Mouse (Mus musculus): Measurements from ENCODE around the gene Erp27.
A peak's percentile ranks its signal among the peaks of the same experiment; 100 is the strongest.

Gene Erp27

DNA sequence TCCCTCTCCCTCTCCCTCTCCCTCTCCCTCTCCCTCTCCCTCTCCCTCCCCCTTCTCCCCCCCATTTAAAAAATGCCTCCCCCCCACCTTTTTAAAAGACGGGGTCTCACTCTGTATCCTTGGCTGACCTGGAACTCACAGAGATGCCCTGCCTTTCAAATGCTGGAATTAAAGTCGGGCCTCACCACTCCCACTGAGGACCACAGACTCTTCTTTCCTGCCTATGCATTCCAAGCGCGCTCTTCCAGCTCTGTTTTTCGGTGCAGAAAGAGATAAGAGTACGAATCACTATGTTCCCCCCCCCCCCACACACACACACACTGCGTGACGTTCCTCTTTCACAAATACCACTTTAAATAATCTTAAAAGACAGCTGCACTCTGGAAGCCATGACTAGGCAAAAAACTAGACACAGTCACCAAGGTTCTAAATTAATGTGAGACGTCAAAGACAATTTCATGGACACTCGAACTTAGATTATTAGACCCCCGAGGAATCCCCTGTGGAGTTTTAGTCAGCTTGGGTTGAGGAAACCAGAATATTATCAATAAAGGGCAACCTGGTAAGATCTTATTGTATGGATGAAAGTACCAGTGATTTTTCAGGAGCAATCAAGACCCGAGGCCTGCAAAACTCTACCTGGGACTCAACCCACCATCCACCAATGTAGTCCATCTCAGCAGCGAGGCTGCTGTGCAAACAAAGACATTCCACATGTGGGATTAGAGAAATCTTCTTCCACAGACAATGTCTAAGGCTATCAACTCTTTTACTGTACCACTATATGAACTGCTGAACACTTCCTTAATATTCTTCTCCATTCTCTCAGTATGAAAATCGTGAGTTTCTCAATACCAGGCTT, 17.6 kb upstream of the Erp27 start:
- no peak for DNase-seq (ENCODE audit: low spot score in 2 of 2)

DNA sequence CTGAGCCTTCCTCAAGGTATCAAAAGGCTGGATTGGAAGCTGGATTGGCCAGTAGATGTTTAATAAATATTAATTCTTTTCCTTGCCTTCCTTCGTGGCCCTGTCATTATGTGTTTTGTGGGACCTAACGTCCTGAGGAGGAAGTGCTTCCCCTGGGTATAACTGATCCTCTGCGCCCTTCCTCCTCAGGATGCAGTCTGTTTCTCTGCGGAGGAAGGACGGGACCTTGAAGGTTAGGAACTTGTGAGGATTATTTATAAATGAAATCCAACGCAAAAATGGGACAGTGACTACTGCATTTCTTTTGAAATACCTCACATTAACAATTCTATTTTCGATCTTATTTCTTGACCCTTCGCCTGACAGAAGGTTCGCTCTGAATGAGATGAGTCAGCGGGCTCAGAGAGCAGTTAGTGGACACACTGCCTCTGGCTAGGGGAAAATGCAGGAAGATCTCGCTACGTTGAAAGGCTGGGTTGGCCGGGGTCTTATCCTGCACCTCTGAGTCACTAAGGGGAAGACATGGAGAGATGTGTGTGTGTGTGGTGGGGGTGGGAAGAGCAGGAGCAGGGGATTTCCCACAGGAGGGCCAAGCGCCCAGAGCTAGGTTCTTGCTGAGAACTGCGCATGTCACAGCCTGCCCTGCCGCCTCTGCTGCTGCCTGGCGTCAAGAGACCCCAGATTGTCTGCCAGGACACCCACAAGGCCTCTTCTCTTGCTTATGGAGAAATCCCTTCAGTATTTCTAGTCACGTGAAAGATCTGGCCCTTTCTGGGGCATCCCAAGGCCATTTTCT, 16.5 kb upstream of the Erp27 start:
- DNase-seq (ENCODE audit: low spot score in 2 of 2): no peak

DNA sequence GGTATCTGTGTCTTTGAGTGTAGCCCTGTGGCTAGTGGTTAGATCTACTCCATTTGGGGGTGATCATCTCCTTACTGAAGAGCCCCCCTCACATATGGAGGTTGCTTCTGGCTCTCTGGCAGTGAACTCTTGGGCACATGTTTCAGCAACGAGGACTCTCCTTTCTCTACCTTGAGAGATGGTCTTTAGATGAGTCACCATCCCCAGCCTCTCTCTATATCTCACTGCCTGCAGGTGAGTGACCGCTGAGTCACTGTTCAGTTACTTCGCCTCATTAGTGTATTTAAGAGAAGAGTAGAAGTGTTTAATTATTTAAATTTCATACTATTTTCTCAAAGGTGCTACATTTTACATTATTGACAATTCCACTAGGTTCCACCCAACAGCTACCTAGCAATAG, 15.1 kb upstream of the Erp27 start:
- DNase-seq (ENCODE audit: low spot score in 2 of 2): no peak

DNA sequence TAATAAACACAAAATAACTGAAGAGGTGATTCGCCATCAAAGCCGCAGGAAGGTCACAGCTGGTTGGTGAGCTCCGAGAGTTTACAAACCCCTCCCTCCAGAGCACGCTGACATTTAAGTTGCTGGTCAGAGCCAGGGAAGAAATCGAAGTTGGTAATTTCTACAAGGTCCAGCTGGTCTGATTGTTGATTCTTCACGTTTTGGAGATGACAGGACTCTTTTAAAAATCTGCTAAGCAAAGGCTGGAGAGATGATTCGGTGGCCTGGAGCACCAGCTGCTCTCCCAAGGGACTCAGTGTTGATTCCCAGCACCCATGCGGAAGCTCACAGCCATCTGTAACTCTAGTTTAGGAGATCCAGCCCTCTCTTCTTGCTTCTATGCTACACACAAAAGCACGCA, 14.4 kb upstream of the Erp27 start:
- no peak for DNase-seq (ENCODE audit: low spot score in 2 of 2)

DNA sequence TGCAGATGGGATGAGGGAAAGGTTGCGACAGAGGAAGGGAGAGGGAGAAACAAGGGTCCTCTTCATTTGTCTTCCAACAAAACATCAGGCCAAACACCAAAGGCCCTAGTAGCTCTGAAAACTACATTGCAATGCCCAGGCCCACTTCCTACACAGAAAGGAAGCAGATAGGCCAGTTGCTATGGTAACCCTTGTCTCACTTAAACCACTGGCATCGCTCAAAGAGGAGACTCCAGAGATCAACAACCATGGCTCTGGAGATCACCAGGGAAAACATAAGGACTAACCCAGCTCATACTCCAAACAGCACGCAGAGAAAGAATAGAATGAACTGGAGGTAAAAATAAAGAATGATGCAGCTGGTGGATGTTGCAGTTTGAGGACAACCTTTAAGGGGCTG, 13.3 kb upstream of the Erp27 start:
- DNase-seq (ENCODE audit: low spot score in 2 of 2): no peak

DNA sequence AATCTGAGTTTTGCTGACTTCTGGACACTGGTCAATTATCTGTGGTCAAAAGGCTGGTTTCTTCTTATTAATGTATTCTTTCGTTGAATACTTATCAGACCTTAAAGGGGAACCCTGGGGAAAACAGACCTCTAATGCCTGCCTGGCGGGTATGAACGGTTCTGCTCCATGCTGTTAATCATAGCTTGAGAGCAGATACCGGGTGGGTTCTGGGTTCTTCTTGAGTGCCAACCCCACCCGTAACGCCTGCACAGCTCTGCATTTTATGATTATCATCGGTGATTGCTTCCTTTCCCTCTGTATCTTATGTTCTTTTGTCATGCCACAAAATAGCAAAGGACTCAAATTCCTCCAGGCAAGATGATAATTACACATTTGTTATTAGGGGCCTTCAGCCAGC, 12.1 kb upstream of the Erp27 start:
- DNase-seq (ENCODE audit: low spot score in 2 of 2): no peak

DNA sequence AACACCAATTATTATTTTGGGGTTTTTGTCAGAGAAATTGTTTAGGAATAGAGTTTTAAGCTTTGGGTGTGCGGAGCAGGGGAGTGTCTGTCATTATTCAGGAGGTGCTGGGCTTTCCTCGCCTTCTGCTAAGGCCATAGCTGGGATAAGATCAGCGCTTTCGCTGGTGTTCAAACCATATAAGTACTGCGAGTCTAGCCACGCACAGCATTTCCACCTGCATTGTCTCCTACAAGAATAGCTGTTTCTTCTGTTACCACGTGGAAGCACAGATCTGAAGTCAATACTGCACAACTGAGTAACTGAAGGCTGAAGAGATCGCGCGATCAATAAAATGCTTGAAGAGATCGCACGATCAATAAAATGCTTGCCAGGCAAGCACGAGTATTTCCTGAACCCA, 9.3 kb upstream of the Erp27 start:
- no peak for DNase-seq (ENCODE audit: low spot score in 2 of 2)

DNA sequence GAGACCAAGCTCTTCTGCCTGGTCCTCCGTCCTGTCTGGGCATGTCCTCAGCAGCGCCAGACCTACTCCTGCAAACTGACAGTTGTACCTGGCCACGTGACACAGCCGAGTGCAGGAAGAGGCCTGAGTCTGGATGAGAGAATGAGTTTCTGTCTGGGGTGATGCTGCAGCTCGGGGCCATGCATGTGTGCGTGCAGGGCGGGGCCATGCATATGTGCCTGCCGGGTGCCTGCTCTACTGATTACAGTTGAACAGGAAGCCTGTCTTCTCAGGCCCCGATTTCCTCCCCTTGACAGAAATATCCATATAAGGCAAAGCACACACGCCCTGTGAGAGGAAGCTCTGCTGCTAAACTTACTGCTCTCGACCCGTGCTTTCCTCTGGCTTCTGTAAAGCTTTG, 8.7 kb upstream of the Erp27 start:
- peak; percentile 41 to 54 for DNase-seq (ENCODE audit: low spot score in 2 of 2)

DNA sequence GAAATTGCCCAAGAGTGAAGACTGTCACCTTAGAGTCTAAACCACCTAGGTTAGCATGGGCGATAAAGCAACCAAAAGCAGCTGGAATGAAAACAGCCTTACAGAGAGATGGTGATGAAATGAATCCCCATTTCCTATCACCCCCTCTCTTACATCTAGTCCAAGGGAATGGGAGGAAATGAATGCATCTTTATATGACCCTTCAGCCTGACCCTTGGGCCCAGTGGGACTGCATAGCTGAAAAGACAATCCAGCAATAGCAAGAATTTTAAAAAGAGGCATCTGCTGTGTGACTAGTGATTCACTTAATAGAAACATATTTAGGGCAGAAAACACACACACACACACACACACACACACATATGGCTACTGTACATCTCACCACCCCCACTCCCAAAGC, 5.6 kb upstream of the Erp27 start:
- DNase-seq (ENCODE audit: low spot score in 2 of 2): no peak

DNA sequence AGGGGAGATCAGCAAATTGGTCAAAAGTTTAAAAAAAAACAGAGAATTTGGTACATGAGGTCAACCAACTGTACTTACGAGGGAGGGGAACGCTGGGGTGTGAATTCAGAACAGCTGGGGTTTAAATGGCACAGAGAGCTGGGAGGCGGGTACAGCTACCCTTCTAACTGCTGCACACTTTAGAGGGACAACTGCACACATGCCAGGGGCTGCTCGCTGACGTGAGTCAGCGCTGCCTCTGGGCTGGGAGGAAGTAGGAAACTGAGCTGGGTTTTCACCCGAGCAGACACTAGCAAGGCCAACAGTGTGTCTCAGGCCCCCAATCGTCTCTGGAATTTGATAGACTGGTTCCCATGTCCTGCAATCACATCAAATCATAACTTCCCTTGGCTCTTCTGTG, 3.1 kb upstream of the Erp27 start:
- no peak for DNase-seq (ENCODE audit: low spot score in 2 of 2)

DNA sequence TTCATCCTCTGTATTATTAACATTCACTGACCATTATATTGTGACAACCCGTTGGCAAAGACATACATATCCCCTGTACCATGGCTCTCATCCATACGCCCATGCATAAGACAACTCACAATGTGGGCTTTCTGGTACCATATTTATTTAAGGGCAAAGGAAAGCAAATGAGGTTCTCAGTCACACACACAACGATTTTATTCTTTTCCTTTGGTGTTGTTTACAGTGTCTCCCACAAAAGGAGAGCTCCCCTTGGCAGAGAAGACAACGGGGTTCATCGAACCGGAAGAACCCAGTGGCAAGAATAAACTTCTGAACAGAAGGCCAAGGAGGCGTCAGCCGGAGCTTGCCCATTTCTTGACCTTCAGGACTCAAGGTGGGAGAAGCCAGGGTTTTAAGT, 1.6 kb upstream of the Erp27 start, which contains the start of gene Pde6h:
Gene Pde6h (plus strand): TSS at position 301 of the 400 bp plus-strand sequence.
- DNase-seq (ENCODE audit: low spot score in 2 of 2): no peak

DNA sequence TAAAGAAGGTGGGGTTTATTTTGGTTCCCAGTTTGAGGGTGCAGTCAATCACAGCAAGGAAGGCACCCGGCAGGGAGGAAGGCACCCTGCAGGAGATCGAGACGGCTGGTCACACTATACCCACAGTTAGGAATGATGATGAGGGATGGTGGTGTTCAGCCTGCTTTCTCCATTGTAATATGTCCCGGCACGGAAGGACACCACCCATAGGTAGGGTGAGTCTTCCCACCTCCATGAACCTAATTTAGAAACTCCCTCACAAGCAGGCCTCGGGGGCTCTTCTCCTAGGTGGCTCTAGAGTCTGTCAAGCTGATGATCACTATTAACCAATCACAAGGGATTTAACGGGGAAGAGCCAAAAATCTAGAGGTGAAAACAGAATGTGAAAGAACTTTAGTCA, 891 bp upstream of the Erp27 start:
- no peak for DNase-seq (ENCODE audit: low spot score in 2 of 2)

DNA sequence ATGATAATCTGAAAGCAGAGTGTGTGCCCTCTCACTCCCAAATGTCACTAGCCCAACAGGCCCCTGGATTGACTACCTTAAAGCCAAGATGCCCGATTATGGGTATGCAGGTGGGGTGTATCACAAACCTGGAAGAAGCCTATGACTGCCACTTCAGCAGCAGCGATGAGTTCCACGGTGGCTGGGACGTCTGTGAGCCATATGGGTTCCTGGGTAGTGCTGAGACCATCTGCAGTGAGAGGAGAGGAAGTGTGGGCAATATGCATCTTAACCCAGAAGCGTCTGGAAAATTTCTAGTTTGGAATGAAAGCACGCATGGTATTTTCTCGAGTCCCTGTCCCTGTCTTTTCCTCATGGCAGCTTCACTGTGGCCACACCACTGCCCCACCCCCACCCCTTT, 379 bp downstream of the Erp27 start:
- DNase-seq (ENCODE audit: low spot score in 2 of 2): no peak

DNA sequence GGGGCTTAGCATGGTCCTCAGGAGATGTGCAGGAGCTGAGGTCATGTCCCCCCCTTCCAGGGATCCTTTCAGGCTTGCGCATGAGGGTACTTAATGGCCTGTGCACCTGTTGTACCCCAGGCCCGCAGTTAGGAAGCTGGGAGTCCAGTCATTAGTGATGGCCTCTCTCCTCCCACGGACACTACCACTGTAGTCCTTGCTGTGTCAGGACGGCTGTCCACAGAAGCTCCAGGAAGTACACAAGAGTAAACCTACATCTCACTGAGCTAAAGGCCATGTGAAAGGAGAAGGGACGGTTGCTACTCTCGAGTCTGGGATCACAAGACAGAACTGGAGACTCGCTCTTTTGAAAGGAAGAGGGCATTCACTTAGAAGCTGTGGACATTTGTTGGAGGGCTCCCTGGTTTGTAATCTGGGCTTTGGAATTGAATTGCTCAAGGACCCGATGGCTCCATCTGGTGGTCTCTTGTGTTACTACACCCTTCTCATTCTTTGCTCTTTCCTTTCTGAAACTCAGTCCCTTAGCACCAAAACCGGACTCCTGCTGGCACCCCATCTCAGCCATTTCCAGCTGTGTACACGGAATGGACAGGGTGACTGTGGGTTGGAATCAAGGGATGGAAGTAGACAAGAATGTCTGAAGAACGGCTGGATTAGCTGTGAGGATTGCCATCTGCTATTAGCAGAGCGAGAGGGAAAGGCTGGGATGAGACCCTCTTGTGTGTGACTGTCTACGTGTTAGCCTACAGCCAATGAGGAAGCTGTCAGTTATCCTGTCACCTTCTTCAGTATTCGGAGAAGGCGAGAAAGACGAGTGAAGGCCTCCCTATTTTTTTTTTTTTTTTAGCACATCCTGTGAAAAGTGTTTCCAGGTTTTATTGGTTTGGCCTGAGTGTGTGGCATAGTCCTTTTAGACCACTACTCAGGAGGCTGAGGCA, 1.4 kb downstream of the Erp27 start:
- peak in 1 of 2 experiments; percentile 62 for DNase-seq (ENCODE audit: low spot score in 2 of 2)

DNA sequence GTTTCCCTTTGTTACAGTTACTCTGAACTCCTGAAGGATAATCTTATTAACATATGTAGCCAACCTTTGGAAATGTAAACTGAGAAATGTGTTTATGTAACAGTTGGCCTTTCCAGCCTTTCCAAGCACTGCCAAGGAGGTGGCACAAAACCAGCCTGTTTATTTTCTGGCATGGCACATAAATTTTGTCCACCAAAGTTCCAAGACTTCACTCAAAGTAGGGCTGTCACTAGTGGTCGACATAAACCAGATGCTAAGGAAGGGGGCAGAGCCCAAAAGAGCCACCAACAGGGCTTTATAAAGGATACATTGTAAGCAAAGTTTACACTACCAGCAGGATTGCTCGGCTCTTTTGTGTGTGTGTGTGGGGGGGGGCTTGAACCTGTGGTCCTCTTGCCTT, 4.1 kb downstream of the Erp27 start:
- DNase-seq (ENCODE audit: low spot score in 2 of 2): no peak

DNA sequence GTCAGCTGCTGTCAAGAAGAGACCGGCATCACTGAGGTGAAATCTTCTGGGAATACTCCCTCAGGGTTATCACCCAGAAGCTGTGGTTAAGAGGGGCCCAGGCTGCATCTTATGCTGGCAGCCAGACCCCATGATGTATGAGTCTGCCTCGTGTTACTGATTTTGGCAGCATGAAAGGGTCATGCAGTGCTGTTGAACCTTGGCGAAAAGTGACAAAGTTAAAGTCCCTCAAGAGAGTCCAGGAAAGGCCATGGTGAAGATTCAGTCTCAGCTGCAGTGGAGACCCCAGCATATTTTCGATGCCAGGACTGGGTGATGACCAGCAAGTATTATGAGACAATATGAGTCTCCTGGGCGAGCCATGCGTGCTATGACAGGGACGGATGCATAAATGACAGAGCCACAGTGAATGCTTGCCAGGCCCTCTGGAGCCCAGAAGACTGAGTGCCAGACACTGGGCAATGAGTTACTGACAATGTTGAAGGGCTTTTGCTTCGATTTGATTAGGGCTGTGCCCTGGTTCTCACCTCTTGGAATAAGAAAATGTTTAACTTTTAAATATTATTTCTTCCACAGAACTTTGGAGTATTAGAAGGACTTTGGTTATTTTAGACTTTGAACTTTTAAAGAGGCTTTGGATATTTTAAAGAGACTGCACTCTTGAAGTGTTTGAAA, 6.1 kb downstream of the Erp27 start:
- DNase-seq (ENCODE audit: low spot score in 2 of 2): no peak

DNA sequence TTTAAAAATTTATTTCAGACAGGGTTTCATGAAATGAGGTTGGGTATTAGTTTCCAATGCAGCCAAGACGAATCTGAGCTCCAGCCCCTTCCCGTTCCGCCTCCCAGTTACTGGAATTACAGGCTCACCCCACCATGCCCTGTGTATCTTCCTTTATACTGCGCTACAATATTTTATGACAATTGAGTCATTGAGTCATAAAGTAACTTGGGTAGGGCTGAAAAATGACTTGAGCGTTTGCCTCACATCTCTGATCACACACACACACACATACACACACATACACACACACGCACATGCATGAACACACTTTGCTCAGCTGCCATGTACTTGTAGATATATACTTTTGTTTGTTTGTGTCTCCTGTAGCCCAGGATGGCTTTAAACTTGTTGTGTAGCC, 7.7 kb downstream of the Erp27 start:
- no peak for DNase-seq (ENCODE audit: low spot score in 2 of 2)

DNA sequence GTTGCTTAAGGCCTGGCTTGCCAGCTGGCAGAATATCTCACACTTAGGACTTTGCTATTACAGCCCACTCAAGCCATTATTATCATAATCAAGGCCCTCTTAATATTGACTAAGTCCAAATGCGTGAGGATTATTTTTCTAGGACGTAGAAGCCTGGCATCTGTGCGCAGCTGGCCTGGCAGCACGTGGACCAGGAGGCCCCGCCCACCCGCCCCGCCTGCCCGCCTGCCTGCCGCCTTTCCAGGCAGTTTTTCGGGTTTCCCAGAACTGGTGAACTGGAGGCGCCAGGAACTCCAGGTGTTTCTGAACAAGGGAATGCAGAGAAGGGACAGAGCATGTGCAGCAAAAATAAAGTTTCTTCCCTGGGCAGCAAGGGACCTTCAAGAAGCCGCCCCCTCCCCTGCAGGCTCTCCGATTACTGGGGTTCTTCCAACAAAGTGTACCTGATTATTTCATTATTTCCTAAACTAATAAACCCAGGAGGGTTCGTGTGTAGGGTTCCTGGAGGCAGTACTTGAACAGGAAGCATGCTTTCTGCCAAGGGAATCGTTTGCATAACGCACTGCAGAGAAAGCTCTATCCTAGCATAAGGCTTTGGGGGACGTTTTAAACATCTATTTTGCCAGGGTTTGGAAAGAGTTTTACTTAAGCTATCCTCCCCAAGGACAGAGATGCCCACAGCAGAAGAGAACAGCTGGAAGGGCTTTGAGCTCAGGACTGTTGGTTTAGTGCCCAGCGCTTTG, 8.4 kb downstream of the Erp27 start:
- no peak for DNase-seq (ENCODE audit: low spot score in 2 of 2)

DNA sequence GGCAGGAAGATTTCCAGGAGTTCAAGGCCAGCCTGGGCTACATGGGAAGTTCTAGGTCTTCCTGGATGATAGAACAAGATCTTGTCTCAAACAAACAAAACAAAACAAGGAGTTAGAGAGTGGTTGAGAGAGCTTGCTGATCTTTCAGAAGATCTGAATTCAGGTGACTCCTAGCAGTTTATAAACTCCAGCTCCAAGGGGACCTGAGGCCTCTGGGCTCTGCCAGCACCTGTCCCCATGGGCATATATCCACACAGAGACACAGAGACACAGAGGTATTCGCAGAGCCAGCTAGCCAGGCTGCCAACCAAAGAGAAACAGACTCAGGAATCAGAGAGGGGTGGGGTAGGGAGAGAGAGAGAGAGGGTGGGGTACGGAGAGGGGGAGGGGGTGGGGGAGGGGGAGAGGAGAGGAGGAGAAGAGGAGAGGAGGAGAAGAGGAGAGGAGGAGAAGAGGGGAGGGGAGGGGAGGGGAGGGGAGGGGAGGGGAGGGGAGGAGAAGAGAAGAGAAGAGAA, 9.2 kb downstream of the Erp27 start:
- DNase-seq (ENCODE audit: low spot score in 2 of 2): no peak

DNA sequence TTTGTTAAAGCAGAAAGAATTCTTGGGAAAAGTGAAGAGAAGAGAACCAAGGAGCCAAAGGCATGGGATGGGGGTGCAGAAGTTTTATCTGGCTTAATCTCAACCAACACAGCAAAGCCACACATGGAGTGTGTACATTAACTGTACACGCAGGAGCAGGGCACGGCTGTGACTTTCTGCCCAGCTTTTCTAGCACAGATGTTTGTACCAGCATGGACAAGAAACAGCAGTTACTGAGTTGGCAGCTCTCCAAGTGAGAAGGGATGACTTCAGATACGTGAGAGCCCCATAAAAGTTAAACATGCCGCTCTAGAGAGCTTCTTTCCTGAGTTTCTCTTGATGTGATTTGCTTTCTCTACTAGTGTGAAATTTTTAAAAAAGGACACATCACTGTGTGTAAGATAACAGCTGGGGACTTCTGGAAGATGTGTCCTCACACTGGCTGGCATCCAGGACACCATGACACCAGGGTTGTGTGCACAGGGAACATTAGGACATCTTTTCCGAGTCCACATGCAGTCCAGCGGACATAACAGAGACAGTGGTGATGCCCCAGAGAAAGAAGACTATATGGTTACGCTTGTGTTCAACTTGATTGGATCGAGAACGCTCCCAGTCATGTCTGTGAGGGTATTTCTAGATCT, 11.6 kb downstream of the Erp27 start:
- no peak for DNase-seq (ENCODE audit: low spot score in 2 of 2)

All from spleen, postnatal 14 days (tissue).